Mouse (Mus musculus): ENCODE measurements around the gene Slc39a7. TPM values are rescaled to one million over a fixed set of nuclear protein-coding genes. Genes with fewer than 3 reads are reported as not detected.
"Not testable (repeated sequence)": the region's sequence is repeated elsewhere in the genome, so short reads cannot be mapped to it uniquely, and the experiment has no call there.

Gene Slc39a7
- polyA plus RNA-seq, 1 experiment from 2014 or later, result 56.3 TPM

- Histone ChIP-seq H3K36me3 (replicated peaks) (peaks cover 11% of the 10 kb centered on the region), H3K4me1 (replicated peaks) (peaks cover 19% of the 10 kb centered on the region), H3K4me3 (replicated peaks) (peak overlapping the region; percentile 67; the same call in 1 of the 2 replicates), H3K27me3 (peaks cover 32% of the 10 kb centered on the region), H3K4me2 (peak overlapping the region; percentile 97)
- H3K27ac ChIP-seq (replicated peaks); H3K9ac ChIP-seq; H3K9me3 ChIP-seq (replicated peaks); ATAC-seq (ENCODE audit: insufficient read depth): not testable (repeated sequence)
- 38% methylated on average over 5 of the region's 5 CpGs for WGBS (ENCODE audit: insufficient replicate concordance)
Observed at GRCm38 (mm10) chr17:33998697-33999096, 32.8 kb downstream of the Slc39a7 start.

GRCm38 (mm10) chr17:33997025-33997424 is 34.5 kb downstream of the Slc39a7 start:
- not testable (repeated sequence) for ATAC-seq (ENCODE audit: insufficient read depth); H3K9ac ChIP-seq; H3K9me3 ChIP-seq (replicated peaks); H3K27ac ChIP-seq (replicated peaks); H3K4me3 ChIP-seq (replicated peaks); H3K4me2 ChIP-seq
- H3K27me3 ChIP-seq, result peaks cover 31% of the 10 kb centered on the region
- peaks cover 11% of the 10 kb centered on the region for H3K36me3 ChIP-seq (replicated peaks)
- WGBS (ENCODE audit: insufficient replicate concordance), result 76% methylated on average over 2 of the region's 2 CpGs
- peaks cover 20% of the 10 kb centered on the region for H3K4me1 ChIP-seq (replicated peaks)

GRCm38 (mm10) chr17:33995651-33996050 is 35.8 kb downstream of the Slc39a7 start:
- 47% methylated on average over 3 of the region's 3 CpGs for whole genome bisulfite sequencing (ENCODE audit: insufficient replicate concordance)

GRCm38 (mm10) chr17:33994959-33995358 is 36.5 kb downstream of the Slc39a7 start:
- H3K36me3 ChIP-seq (replicated peaks), result peaks cover 11% of the 10 kb centered on the region
- peaks cover 12% of the 10 kb centered on the region for H3K27me3 ChIP-seq
- H3K4me1 ChIP-seq (replicated peaks), result peaks cover 15% of the 10 kb centered on the region
- no peak overlapping the region for H3K4me3 ChIP-seq (replicated peaks)
- 69% methylated on average over 8 of the region's 8 CpGs for WGBS (ENCODE audit: insufficient replicate concordance)
- H3K27ac ChIP-seq (replicated peaks), result no peak overlapping the region
- no peak overlapping the region for H3K4me2 ChIP-seq
- H3K9me3 ChIP-seq (replicated peaks), result no peaks in the 10 kb centered on the region
- no peak overlapping the region for H3K9ac ChIP-seq
- no peak for ATAC-seq (ENCODE audit: insufficient read depth)

More at GRCm38 (mm10) chr17:33995651-33996050, 35.8 kb downstream of the Slc39a7 start:
- Histone ChIP-seq H3K4me1 (replicated peaks) (peaks cover 22% of the 10 kb centered on the region), H3K36me3 (replicated peaks) (peaks cover 11% of the 10 kb centered on the region), H3K27me3 (peaks cover 18% of the 10 kb centered on the region), H3K27ac (replicated peaks) (no peak overlapping the region), H3K4me3 (replicated peaks) (no peak overlapping the region), H3K9me3 (replicated peaks) (no peaks in the 10 kb centered on the region), H3K9ac (no peak overlapping the region), H3K4me2 (no peak overlapping the region)
- ATAC-seq (ENCODE audit: insufficient read depth), result no peak

- 28% methylated on average over 10 of the region's 10 CpGs for WGBS (ENCODE audit: insufficient replicate concordance)
- Histone ChIP-seq H3K4me1 (replicated peaks) (peaks cover 3% of the 10 kb centered on the region; the same call in 1 of the 2 replicates), H3K27me3 (peaks cover 19% of the 10 kb centered on the region), H3K9me3 (replicated peaks) (no peaks in the 10 kb centered on the region), H3K27ac (replicated peaks) (no peak overlapping the region), H3K36me3 (replicated peaks) (peaks cover 11% of the 10 kb centered on the region), H3K9ac (no peak overlapping the region), H3K4me3 (replicated peaks) (no peak overlapping the region), H3K4me2 (no peak overlapping the region)
- no peak for ATAC-seq (ENCODE audit: insufficient read depth)
Observed at GRCm38 (mm10) chr17:33991788-33992664, 39.5 kb downstream of the Slc39a7 start.

- not testable (repeated sequence) for H3K36me3 ChIP-seq (replicated peaks); H3K9ac ChIP-seq; H3K27ac ChIP-seq (replicated peaks); ATAC-seq (ENCODE audit: insufficient read depth); H3K9me3 ChIP-seq (replicated peaks)
- H3K4me1 ChIP-seq (replicated peaks), result peaks cover 43% of the 10 kb centered on the region
- peak overlapping the region; percentile 84 for H3K4me2 ChIP-seq
- peaks cover 29% of the 10 kb centered on the region for H3K27me3 ChIP-seq
- 2% methylated on average over 8 of the region's 8 CpGs for WGBS (ENCODE audit: insufficient replicate concordance)
- peak overlapping the region; percentile 64; the same call in 1 of the 2 replicates for H3K4me3 ChIP-seq (replicated peaks)
Observed at GRCm38 (mm10) chr17:33982136-33982535, 49.3 kb downstream of the Slc39a7 start.

GRCm38 (mm10) chr17:33981192-33981909 is 50.1 kb downstream of the Slc39a7 start:
- not testable (repeated sequence) for H3K9me3 ChIP-seq (replicated peaks); H3K36me3 ChIP-seq (replicated peaks)
- peak; percentile 58 for ATAC-seq (ENCODE audit: insufficient read depth)
- peak overlapping the region; percentile 40; the same call in 1 of the 2 replicates for H3K9ac ChIP-seq
- peaks cover 43% of the 10 kb centered on the region for H3K4me1 ChIP-seq (replicated peaks)
- H3K4me2 ChIP-seq, result peak overlapping the region; percentile 84
- under 1% methylated on average over 27 of the region's 27 CpGs for WGBS (ENCODE audit: insufficient replicate concordance)
- H3K27me3 ChIP-seq, result peaks cover 34% of the 10 kb centered on the region
- H3K4me3 ChIP-seq (replicated peaks), result peak overlapping the region; percentile 64
- H3K27ac ChIP-seq (replicated peaks), result peak overlapping the region; percentile 72

GRCm38 (mm10) chr17:33980181-33981035 is 51.1 kb downstream of the Slc39a7 start:
- Histone ChIP-seq H3K27ac (replicated peaks) (peak overlapping the region; percentile 65; the same call in 1 of the 2 replicates), H3K4me1 (replicated peaks) (peaks cover 43% of the 10 kb centered on the region), H3K27me3 (peaks cover 39% of the 10 kb centered on the region), H3K36me3 (replicated peaks) (no peaks in the 10 kb centered on the region), H3K4me3 (replicated peaks) (no peak overlapping the region), H3K9ac (no peak overlapping the region), H3K4me2 (peak overlapping the region; percentile 84), H3K9me3 (replicated peaks) (no peaks in the 10 kb centered on the region)
- no peak for ATAC-seq (ENCODE audit: insufficient read depth)
- WGBS (ENCODE audit: insufficient replicate concordance), result 67% methylated on average over 19 of the region's 19 CpGs

- no peak for ATAC-seq (ENCODE audit: insufficient read depth)
Observed at GRCm38 (mm10) chr17:33979512-33980050, 51.9 kb downstream of the Slc39a7 start.

GRCm38 (mm10) chr17:33978631-33979031 is 52.9 kb downstream of the Slc39a7 start:
- WGBS (ENCODE audit: insufficient replicate concordance), result under 1% methylated on average over 17 of the region's 17 CpGs
- ATAC-seq (ENCODE audit: insufficient read depth), result peak; percentile 85
- Histone ChIP-seq H3K36me3 (replicated peaks) (no peaks in the 10 kb centered on the region), H3K4me3 (replicated peaks) (peak overlapping the region; percentile 60), H3K9me3 (replicated peaks) (no peaks in the 10 kb centered on the region), H3K4me1 (replicated peaks) (peaks cover 46% of the 10 kb centered on the region), H3K27ac (replicated peaks) (peak overlapping the region; percentile 68), H3K9ac (peak overlapping the region; percentile 40; the same call in 1 of the 2 replicates), H3K27me3 (peaks cover 39% of the 10 kb centered on the region), H3K4me2 (peak overlapping the region; percentile 88)

More at GRCm38 (mm10) chr17:33979512-33980050, 51.9 kb downstream of the Slc39a7 start:
- H3K4me3 ChIP-seq (replicated peaks), result no peak overlapping the region
- H3K9me3 ChIP-seq (replicated peaks), result no peaks in the 10 kb centered on the region
- WGBS (ENCODE audit: insufficient replicate concordance), result 50% methylated on average over 6 of the region's 6 CpGs
- peaks cover 39% of the 10 kb centered on the region for H3K27me3 ChIP-seq
- peak overlapping the region; percentile 65 for H3K27ac ChIP-seq (replicated peaks)
- H3K9ac ChIP-seq, result no peak overlapping the region
- H3K36me3 ChIP-seq (replicated peaks), result no peaks in the 10 kb centered on the region
- peaks cover 43% of the 10 kb centered on the region for H3K4me1 ChIP-seq (replicated peaks)
- H3K4me2 ChIP-seq, result no peak overlapping the region
